In the genomic region with DNA sequence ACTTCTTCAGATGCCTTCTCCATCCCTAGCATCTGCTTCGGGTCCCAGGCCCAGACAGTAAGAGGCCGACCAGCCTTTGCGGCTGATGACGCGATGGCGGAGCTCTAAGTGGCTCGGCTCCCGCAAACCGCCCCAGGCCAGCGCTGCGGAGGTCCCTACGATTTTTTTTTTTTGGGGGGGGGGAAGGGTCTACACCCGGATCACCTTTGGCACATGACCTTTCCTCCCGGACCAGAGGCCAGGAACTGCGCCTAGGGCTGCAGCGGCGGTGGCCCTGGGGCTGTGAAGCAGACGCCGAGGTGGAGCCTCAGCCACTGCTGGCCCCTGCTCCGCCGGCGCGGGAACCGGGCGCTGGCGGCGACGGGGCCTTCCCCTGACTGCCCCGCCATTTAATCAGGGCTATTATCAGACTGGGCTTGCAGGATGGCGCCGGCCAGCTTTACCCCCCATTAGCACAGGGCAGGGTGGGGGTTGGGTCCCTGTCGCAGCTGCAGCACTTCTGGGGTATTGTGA, we compare ENCODE assay signal across 9 mouse cellular contexts. TPM values are rescaled to one million over a fixed set of nuclear protein-coding genes. Genes with fewer than 3 reads are reported as not detected.
DNase-seq lines count a peak whose midpoint lies in the region; ATAC-seq lines count a peak whose summit lies in the region.
"Had no signal": no experiment of that assay in that cellular context is flagged by ENCODE, and none has a peak within 500 bp of the region (broad histone marks: within the 10 kb centered on the region; RNA-seq: fewer than 3 reads in every experiment).

No protein-coding gene starts in this region.

- H3K4me2 ChIP-seq in forebrain, embryonic 12.5 days, result peak overlapping the region; percentile 68

- H3K4me3 ChIP-seq in forebrain, embryonic 12.5 days (replicated peaks), result peak overlapping the region; percentile 38
- H3K4me3 ChIP-seq in limb, embryonic 10.5 days, result peak overlapping the region; percentile 55

- ATAC-seq in forebrain, embryonic 12.5 days (ENCODE audit: low FRiP score), result peak; percentile 81

- peaks cover 69% of the 10 kb centered on the region for H3K27me3 ChIP-seq in forebrain, embryonic 12.5 days
- peaks cover 70% of the 10 kb centered on the region for H3K27me3 ChIP-seq in limb, embryonic 10.5 days (ENCODE audit: low read depth, poor library complexity, severe bottlenecking)

- no peaks in the 10 kb centered on the region for H3K36me3 ChIP-seq in forebrain, embryonic 12.5 days (replicated peaks)
- no peaks in the 10 kb centered on the region for H3K36me3 ChIP-seq in limb, embryonic 10.5 days

- no peak overlapping the region for H3K27ac ChIP-seq in forebrain, embryonic 12.5 days
- H3K27ac ChIP-seq in limb, embryonic 10.5 days, result no peak overlapping the region

- peak overlapping the region; percentile 29; the same call in 1 of the 2 replicates for H3K9ac ChIP-seq in forebrain, embryonic 12.5 days

- intact Hi-C loops in left cerebral cortex, postnatal 4 days (cut with DNase I), result no loop called here

- WGBS in forebrain, embryonic 12.5 days, result under 1% methylated on average over 32 of the region's 32 CpGs
- under 1% methylated on average over 32 of the region's 32 CpGs for WGBS in limb, embryonic 10.5 days

- DNase-seq in left cerebral cortex, postnatal 4 days, result peak; percentile 7
- DNase-seq in left cerebral cortex, adult 18-20 months (ENCODE audit: low spot score in 2 of 2), result no peak
- peak; percentile 64 for DNase-seq in limb, embryonic 10.5 days (ENCODE audit: low spot score)
- peak; percentile 57 for DNase-seq in retina, embryonic 14.5 days (ENCODE audit: low spot score)
- no peak for DNase-seq in urinary bladder, postnatal 4 days (ENCODE audit: low spot score in 2 of 2)
- no peak for DNase-seq in layer of hippocampus, adult 9-10 months (ENCODE audit: low spot score)
- no peak for DNase-seq in thymus, postnatal 25 days

- peaks cover 21% of the 10 kb centered on the region for H3K4me1 ChIP-seq in forebrain, embryonic 12.5 days
- peaks cover 30% of the 10 kb centered on the region for H3K4me1 ChIP-seq in limb, embryonic 10.5 days

- H3K9me3 ChIP-seq in forebrain, embryonic 12.5 days, result no peaks in the 10 kb centered on the region
- no peaks in the 10 kb centered on the region; the same call in 1 of the 2 replicates for H3K9me3 ChIP-seq in limb, embryonic 10.5 days (replicated peaks)

RNA-seq across cellular contexts. Expression of gene Tbx20, which starts 6.9 kb away (rescaled TPM):
- total RNA-seq in left cerebral cortex, postnatal 4 days (2021), result not detected
- not detected for total RNA-seq in left cerebral cortex, adult 18-20 months (2021)
- 0.04 and 0.06 TPM in 2 replicates for polyA plus RNA-seq in forebrain, embryonic 12.5 days (2016; fragmentation: Nextera tagmentation; extraction: Ambion mirVana)
- polyA plus RNA-seq in limb, embryonic 10.5 days (2016; fragmentation: Nextera tagmentation; extraction: Ambion mirVana), result 0.24 and 0.39 TPM in 2 replicates
- total RNA-seq: left cerebral cortex, postnatal 10 days had no signal

Comparison
In these comparisons a context has a peak if more than half of its experiments do, and no peak if none do; other contexts are left out.
1. DNase-seq: peak in left cerebral cortex, postnatal 4 days (single experiment), limb, embryonic 10.5 days (single experiment) and retina, embryonic 14.5 days (single experiment); none in left cerebral cortex, adult 18-20 months (0 of 2), urinary bladder, postnatal 4 days (0 of 2), layer of hippocampus, adult 9-10 months (single experiment) and thymus, postnatal 25 days (single experiment).